ENCODE assay signal across 8 mouse cellular contexts in genomic region chr11:103101481-103101865, GRCm38 (mm10). TPM values are rescaled to one million over a fixed set of nuclear protein-coding genes. Genes with fewer than 3 reads are reported as not detected.
A peak's percentile ranks its signal among the peaks of the same experiment; 100 is the strongest.
DNase-seq lines count a peak whose midpoint lies in the region; ATAC-seq and TF ChIP-seq lines count a peak whose summit lies in the region.

Gene Plcd3 (minus strand): TSS chr11:103101658.
Gene Acbd4 (plus strand): TSS chr11:103101682.

- H3K4me1 ChIP-seq in cerebellum, adult 2 months (ENCODE audit: control insufficient read depth, insufficient read depth, low read length) = peaks cover 22% of the 10 kb centered on the region
- H3K4me1 ChIP-seq in lung, postnatal 0 days (ENCODE audit: insufficient read depth, low read depth, low read length) = peaks cover 10% of the 10 kb centered on the region

- peak within 1 kb of the TSS; percentile 67 for H3K4me2 ChIP-seq in lung, postnatal 0 days (replicated peaks; ENCODE audit: low read depth, low read length)

- no peak for TF ChIP-seq EP300 in lung, postnatal 0 days (IDR thresholded peaks at IDR 0.05)

- H3K9me3 ChIP-seq in lung, postnatal 0 days (ENCODE audit: low read length) = no peaks in the 10 kb centered on the region

- no peaks in the 10 kb centered on the region for H3K27me3 ChIP-seq in cerebellum, adult 2 months (ENCODE audit: control insufficient read depth, insufficient read depth, low read length)
- H3K27me3 ChIP-seq in lung, postnatal 0 days (replicated peaks; ENCODE audit: insufficient read depth, low read length) = no peaks in the 10 kb centered on the region

- TF ChIP-seq CTCF in cerebellum, adult 2 months (IDR thresholded peaks at IDR 0.05; ENCODE audit: borderline replicate concordance, insufficient read depth, low read depth, low read length) = no peak
- peak; percentile 17; the same call in 1 of the 2 replicates for TF ChIP-seq CTCF in lung, postnatal 0 days (IDR thresholded peaks at IDR 0.05)

- 0 out of 2 replicates have a peak, but pooled peaks cover 4% of the 10 kb centered on the region for H3K36me3 ChIP-seq in lung, postnatal 0 days (ENCODE audit: insufficient read depth, low read length)

- WGBS in cerebellum, adult 2 months = under 1% methylated on average over 32 of the region's 34 CpGs
- under 1% methylated on average over 32 of the region's 34 CpGs for WGBS in lung, postnatal 0 days

- peak within 1 kb of the TSS; percentile 20 for H3K9ac ChIP-seq in lung, postnatal 0 days (replicated peaks; ENCODE audit: low read depth)

- peak; percentile 53 for ATAC-seq in lung, postnatal 0 days

- H3K4me3 ChIP-seq in cerebellum, adult 2 months (replicated peaks; ENCODE audit: insufficient read depth, low read depth, low read length) = peak within 1 kb of the TSS; percentile 89
- peak within 1 kb of the TSS; percentile 49 for H3K4me3 ChIP-seq in lung, postnatal 0 days (ENCODE audit: low read depth, low read length)

- DNase-seq in NIH3T3 (ENCODE audit: low read depth) = peak; percentile 86
- DNase-seq in cerebellum, adult 2 months = peak; percentile 82 to 85
- DNase-seq in forelimb bud, embryonic 11.5 days (ENCODE audit: low read depth, low spot score) = peak; percentile 61
- DNase-seq in heart, postnatal 4 days = peak; percentile 86
- peak; percentile 68 for DNase-seq in layer of hippocampus, adult 9-11 months
- peak; percentile 92 for DNase-seq in lung, postnatal 0 days (ENCODE audit: low spot score)
- DNase-seq in ovary, postnatal 14 days (ENCODE audit: low spot score) = peak; percentile 70
- peak; percentile 51 for DNase-seq in thymus, postnatal 25 days

- TF ChIP-seq POLR2A in cerebellum, adult 2 months (IDR thresholded peaks at IDR 0.05; ENCODE audit: borderline replicate concordance, insufficient read depth, low read length) = peak; percentile 53; the same call in 1 of the 2 replicates

- peak within 1 kb of the TSS; percentile 29; the same call in 1 of the 2 replicates for H3K27ac ChIP-seq in cerebellum, adult 2 months (ENCODE audit: insufficient read depth, low read length)
- peak within 1 kb of the TSS; percentile 16 for H3K27ac ChIP-seq in lung, postnatal 0 days (ENCODE audit: low read length)

RNA-seq across cellular contexts. Expression of gene Plcd3, which starts in this region (rescaled TPM):
- 11.8 and 13.1 TPM in 2 replicates for polyA plus RNA-seq in cerebellum, adult 2 months (2012; rRNA removed)
- 10 to 100 TPM; 28.0 to 34.8 TPM for total RNA-seq in heart, postnatal 4 days (2021)
- 3.7 and 3.8 TPM in 2 replicates for polyA plus RNA-seq in lung, postnatal 0 days (2015; fragmentation: Nextera tagmentation; extraction: Ambion mirVana)

RNA-seq across cellular contexts. Expression of gene Acbd4, which starts in this region (rescaled TPM):
- polyA plus RNA-seq in cerebellum, adult 2 months (2012; rRNA removed) = 60.4 and 61.5 TPM in 2 replicates
- total RNA-seq in heart, postnatal 4 days (2021) = 10 to 100 TPM; 25.9 to 29.2 TPM
- polyA plus RNA-seq in lung, postnatal 0 days (2015; fragmentation: Nextera tagmentation; extraction: Ambion mirVana) = 28.8 and 34.5 TPM in 2 replicates

Comparison
In these comparisons a context has a peak if more than half of its experiments do, and no peak if none do; other contexts are left out.
1. Peak in every context shown above with its lines: DNase-seq, ATAC-seq, H3K4me3 ChIP-seq and H3K27ac ChIP-seq.